Mouse (Mus musculus): Measurements from ENCODE around the gene Cox17.
"Not testable (repeated sequence)": the region's sequence is repeated elsewhere in the genome, so short reads cannot be mapped to it uniquely, and the experiment has no call there.

Gene Cox17

GRCm38 (mm10) chr16:38346529-38347325 is at the start of gene Cox17, which contains the start of gene Gm21987:
Gene Cox17, plus strand, starts transcription at chr16:38346991.
Gene Gm21987, plus strand, starts transcription at chr16:38347040.
- peak; percentile 80 for DNase-seq (ENCODE audit: low spot score)

GRCm38 (mm10) chr16:38298410-38298809 is 48.4 kb upstream of the Cox17 start:
- no peak for DNase-seq (ENCODE audit: low spot score)

GRCm38 (mm10) chr16:38302367-38302766 is 44.4 kb upstream of the Cox17 start:
- DNase-seq (ENCODE audit: low spot score) = no peak

GRCm38 (mm10) chr16:38304460-38305194 is 42.2 kb upstream of the Cox17 start:
- no peak for DNase-seq (ENCODE audit: low spot score)

GRCm38 (mm10) chr16:38306571-38307220 is 40.1 kb upstream of the Cox17 start:
- DNase-seq (ENCODE audit: low spot score) = no peak

GRCm38 (mm10) chr16:38307221-38307605 is 39.6 kb upstream of the Cox17 start:
- DNase-seq (ENCODE audit: low spot score) = no peak

- no peak for DNase-seq (ENCODE audit: low spot score)
Measured at GRCm38 (mm10) chr16:38307651-38308050, 39.1 kb upstream of the Cox17 start.

- no peak for DNase-seq (ENCODE audit: low spot score)
Measured at GRCm38 (mm10) chr16:38308195-38308594, 38.6 kb upstream of the Cox17 start.

- DNase-seq (ENCODE audit: low spot score) = no peak
Measured at GRCm38 (mm10) chr16:38318492-38318891, 28.3 kb upstream of the Cox17 start.

- DNase-seq (ENCODE audit: low spot score) = no peak
Measured at GRCm38 (mm10) chr16:38319087-38319486, 27.7 kb upstream of the Cox17 start.

- no peak for DNase-seq (ENCODE audit: low spot score)
Measured at GRCm38 (mm10) chr16:38321452-38321935, 25.3 kb upstream of the Cox17 start.

- no peak for DNase-seq (ENCODE audit: low spot score)
Measured at GRCm38 (mm10) chr16:38324311-38324710, 22.5 kb upstream of the Cox17 start.

- DNase-seq (ENCODE audit: low spot score) = no peak
Measured at GRCm38 (mm10) chr16:38326778-38327397, 19.9 kb upstream of the Cox17 start.

- no peak for DNase-seq (ENCODE audit: low spot score)
Measured at GRCm38 (mm10) chr16:38329340-38329739, 17.5 kb upstream of the Cox17 start.

- no peak for DNase-seq (ENCODE audit: low spot score)
Measured at GRCm38 (mm10) chr16:38334431-38334830, 12.4 kb upstream of the Cox17 start.

- not testable (repeated sequence) for DNase-seq (ENCODE audit: low spot score)
Measured at GRCm38 (mm10) chr16:38338077-38338476, 8.7 kb upstream of the Cox17 start.

- DNase-seq (ENCODE audit: low spot score) = peak; percentile 68
Measured at GRCm38 (mm10) chr16:38341396-38342324, 5.1 kb upstream of the Cox17 start, which contains the start of gene Maats1. Gene Maats1, minus strand, starts transcription at chr16:38342143.

GRCm38 (mm10) chr16:38344941-38345725 is 1.7 kb upstream of the Cox17 start:
- no peak for DNase-seq (ENCODE audit: low spot score)

GRCm38 (mm10) chr16:38347588-38347987 is 797 bp downstream of the Cox17 start:
- no peak for DNase-seq (ENCODE audit: low spot score)

- DNase-seq (ENCODE audit: low spot score) = no peak
Measured at GRCm38 (mm10) chr16:38348217-38348761, 1.5 kb downstream of the Cox17 start.

Measured in ovary, postnatal 14 days (tissue).